25 mouse cellular contexts compared by ENCODE assay signal in the genomic region with DNA sequence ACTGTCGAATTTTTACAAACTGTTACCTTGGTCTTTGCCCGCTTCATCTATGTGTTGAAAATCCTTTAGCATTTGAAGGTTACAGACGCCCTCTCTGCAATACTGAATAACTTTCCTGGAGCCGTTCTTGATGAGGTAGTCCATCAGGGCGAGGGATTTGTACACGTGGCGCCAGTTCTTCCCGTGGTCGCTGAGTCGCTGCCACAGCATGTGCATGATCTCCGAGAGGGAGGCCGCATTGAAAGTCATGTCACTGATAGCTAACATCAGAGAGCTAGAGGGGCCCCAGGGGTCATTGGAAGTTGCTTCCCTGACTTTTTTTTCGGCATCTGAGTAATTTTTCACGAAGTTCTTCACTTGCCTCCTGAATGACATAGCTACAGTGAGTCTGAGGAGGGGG. TPM values are rescaled to one million over a fixed set of nuclear protein-coding genes. Genes with fewer than 3 reads are reported as not detected.
DNase-seq lines count a peak whose midpoint lies in the region; ATAC-seq lines count a peak whose summit lies in the region.
"Had no signal": no experiment of that assay in that cellular context is flagged by ENCODE, and none has a peak within 500 bp of the region (broad histone marks: within the 10 kb centered on the region; RNA-seq: fewer than 3 reads in every experiment).

No protein-coding gene starts in this region.

- H3K27ac ChIP-seq in heart, embryonic 11.5 days (ENCODE audit: low read depth, low read length) = no peak overlapping the region
- no peak overlapping the region for H3K27ac ChIP-seq in limb, embryonic 10.5 days
- H3K27ac ChIP-seq: hindbrain, embryonic 10.5 days; kidney, postnatal 0 days; limb, embryonic 15.5 days; liver, embryonic 15.5 days; stomach, embryonic 15.5 days had no signal

- H3K36me3 ChIP-seq in heart, embryonic 11.5 days (ENCODE audit: control insufficient read depth, insufficient read depth, low read length) = no peaks in the 10 kb centered on the region
- no peaks in the 10 kb centered on the region for H3K36me3 ChIP-seq in limb, embryonic 10.5 days
- H3K36me3 ChIP-seq: G1E; hindbrain, embryonic 10.5 days; limb, embryonic 15.5 days; liver, embryonic 15.5 days; stomach, embryonic 15.5 days had no signal

- peaks cover 4% of the 10 kb centered on the region for H3K27me3 ChIP-seq in heart, embryonic 11.5 days (ENCODE audit: control insufficient read depth, insufficient read depth, low read length)
- H3K27me3 ChIP-seq in limb, embryonic 10.5 days (ENCODE audit: low read depth, poor library complexity, severe bottlenecking) = no peaks in the 10 kb centered on the region
- H3K27me3 ChIP-seq: limb, embryonic 15.5 days; stomach, embryonic 15.5 days had no signal

- WGBS in heart, embryonic 11.5 days (ENCODE audit: insufficient replicate concordance) = 39% methylated on average over 14 of the region's 14 CpGs
- 68% methylated on average over 14 of the region's 14 CpGs for WGBS in limb, embryonic 10.5 days

- H3K4me2 ChIP-seq in heart, embryonic 11.5 days = peak overlapping the region; percentile 4; the same call in 1 of the 2 replicates
- H3K4me2 ChIP-seq: limb, embryonic 15.5 days; liver, embryonic 15.5 days; stomach, embryonic 15.5 days had no signal

- no peak overlapping the region for H3K4me3 ChIP-seq in heart, embryonic 11.5 days (ENCODE audit: low read depth, low read length)
- no peak overlapping the region for H3K4me3 ChIP-seq in limb, embryonic 10.5 days
- H3K4me3 ChIP-seq: hindbrain, embryonic 10.5 days; limb, embryonic 15.5 days; liver, embryonic 15.5 days; stomach, embryonic 15.5 days had no signal

- no peaks in the 10 kb centered on the region for H3K9me3 ChIP-seq in heart, embryonic 11.5 days (replicated peaks; ENCODE audit: control insufficient read depth, low read length)
- H3K9me3 ChIP-seq in limb, embryonic 10.5 days (replicated peaks) = no peaks in the 10 kb centered on the region
- H3K9me3 ChIP-seq: G1E; hindbrain, embryonic 10.5 days; limb, embryonic 15.5 days; liver, embryonic 15.5 days; stomach, embryonic 15.5 days had no signal

- peaks cover 8% of the 10 kb centered on the region for H3K4me1 ChIP-seq in heart, embryonic 11.5 days (ENCODE audit: control insufficient read depth, insufficient read depth, low read length)
- 0 out of 2 replicates have a peak, but pooled peaks cover 7% of the 10 kb centered on the region for H3K4me1 ChIP-seq in limb, embryonic 10.5 days
- H3K4me1 ChIP-seq: limb, embryonic 15.5 days; liver, embryonic 15.5 days; stomach, embryonic 15.5 days had no signal

- intact Hi-C loops in left cerebral cortex, postnatal 36 days (cut with DNase I) = no loop called here

- no peak for ATAC-seq in heart, embryonic 11.5 days (replicated peaks; ENCODE audit: insufficient number of reproducible peaks, low FRiP score, low TSS enrichment)
- ATAC-seq: forebrain, embryonic 16.5 days; lung, postnatal 0 days; midbrain, embryonic 16.5 days had no signal

- DNase-seq in heart, adult 18-20 months = no peak
- DNase-seq in thymus, postnatal 14 days = peak; percentile 48
- no peak for DNase-seq in thymus, adult 18-20 months
- peak; percentile 59 for DNase-seq in induced T-regulatory cell, adult 2 months (ENCODE audit: low read depth)
- DNase-seq in limb, embryonic 10.5 days (ENCODE audit: low spot score) = no peak
- DNase-seq in left cerebral cortex, postnatal 36 days (ENCODE audit: low spot score in 2 of 2) = no peak
- DNase-seq: adrenal gland, adult 2 months; cerebellum, adult 9-10 months; gastrocnemius, postnatal 25 days; kidney, adult 18-20 months had no signal

- no peak overlapping the region for H3K9ac ChIP-seq in heart, embryonic 11.5 days (ENCODE audit: low read depth, low read length)
- H3K9ac ChIP-seq: limb, embryonic 15.5 days; liver, embryonic 15.5 days; stomach, embryonic 15.5 days had no signal

RNA-seq across cellular contexts. Expression of gene Enthd1, which starts 5.0 kb away (rescaled TPM):
- polyA plus RNA-seq in heart, embryonic 11.5 days (2014; fragmentation: Nextera tagmentation; extraction: Ambion mirVana) = not detected in 2 replicates
- total RNA-seq in heart, adult 18-20 months (2021) = not detected
- not detected in 2 replicates for polyA plus RNA-seq in limb, embryonic 10.5 days (2016; fragmentation: Nextera tagmentation; extraction: Ambion mirVana)
- not detected for total RNA-seq in left cerebral cortex, postnatal 36 days (2021)
- total RNA-seq: adrenal gland, adult 2 months; common myeloid progenitor, adult 5-6 weeks; gastrocnemius, postnatal 25 days; layer of hippocampus, adult 18-20 months; layer of hippocampus, postnatal 25 days; megakaryocyte-erythroid progenitor cell, adult 5-6 weeks had no signal
- polyA plus RNA-seq: adrenal gland, adult 2 months; forebrain, embryonic 16.5 days; G1E; heart, embryonic 14.5 days; hindbrain, embryonic 10.5 days; kidney, postnatal 0 days; liver, embryonic 15.5 days; lung, postnatal 0 days; midbrain, embryonic 16.5 days; stomach, embryonic 15.5 days had no signal

RNA-seq across cellular contexts. Expression of gene Grap2, which starts 12.4 kb away (rescaled TPM):
- polyA plus RNA-seq in heart, embryonic 11.5 days (2014; fragmentation: Nextera tagmentation; extraction: Ambion mirVana) = 12.8 and 16.0 TPM in 2 replicates
- 1 to 10 TPM; 1.0 to 3.4 TPM for total RNA-seq in heart, adult 18-20 months (2021)
- 0.45 and 1.3 TPM in 2 replicates for polyA plus RNA-seq in limb, embryonic 10.5 days (2016; fragmentation: Nextera tagmentation; extraction: Ambion mirVana)
- total RNA-seq in left cerebral cortex, postnatal 36 days (2021) = under 1 TPM; 0.35 to 0.50 TPM
- polyA plus RNA-seq: forebrain, embryonic 16.5 days had no signal

Comparison
In these comparisons a context has a peak if more than half of its experiments do, and no peak if none do; other contexts are left out.
1. DNase-seq: peak in thymus, postnatal 14 days (single experiment) and induced T-regulatory cell, adult 2 months (single experiment); none in heart, adult 18-20 months (0 of 2), thymus, adult 18-20 months (0 of 2), limb, embryonic 10.5 days (single experiment) and left cerebral cortex, postnatal 36 days (0 of 2).